Mouse (Mus musculus): Measurements from ENCODE around the gene Nudt10.

- no peak for TF ChIP-seq CTCF (IDR thresholded peaks at IDR 0.05; ENCODE audit: borderline replicate concordance, extremely low read depth, insufficient read depth, insufficient read length)
- no peak for TF ChIP-seq POLR2A (IDR thresholded peaks at IDR 0.05; ENCODE audit: borderline replicate concordance, extremely low read depth, insufficient read depth, insufficient read length, poor library complexity, severe bottlenecking)
These were observed 1.1 kb downstream of the Nudt10 start for GRCm38 (mm10) chrX:6171718-6172117.

All from brain, embryonic 14.5 days (tissue).